Mouse (Mus musculus) c-Kit-positive CD71-positive TER-119-negative erythroid progenitor cells, embryonic 14.5 days (primary cell): Measurements from ENCODE around the gene Midn.

Experiments used
- DNase-seq: peaks from one replicate; pipeline ENCODE4 v3.0.0-alpha.2; 2013; ENCODE audit warnings: low read depth

Gene Midn

DNA sequence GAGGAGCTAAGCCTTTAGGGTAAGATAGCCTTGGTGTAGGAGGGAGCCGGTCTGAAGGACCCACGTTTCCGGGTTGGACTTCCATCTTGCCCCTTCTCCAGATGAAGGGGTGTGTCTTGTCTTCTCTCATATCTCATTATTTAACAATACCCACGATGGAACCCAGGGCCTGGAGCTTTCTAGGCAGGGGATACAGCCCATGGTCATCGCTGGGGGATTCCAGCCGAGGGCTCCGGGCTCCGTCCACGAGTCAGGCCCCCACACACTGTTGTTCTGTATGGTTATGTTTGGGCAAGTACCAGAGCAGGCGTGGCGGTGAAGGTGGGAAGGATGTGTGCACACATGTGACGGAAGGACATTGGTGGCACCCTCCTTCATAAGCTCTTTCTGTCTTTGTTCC, 3.9 kb upstream of the Midn start:
- no peak for DNase-seq

DNA sequence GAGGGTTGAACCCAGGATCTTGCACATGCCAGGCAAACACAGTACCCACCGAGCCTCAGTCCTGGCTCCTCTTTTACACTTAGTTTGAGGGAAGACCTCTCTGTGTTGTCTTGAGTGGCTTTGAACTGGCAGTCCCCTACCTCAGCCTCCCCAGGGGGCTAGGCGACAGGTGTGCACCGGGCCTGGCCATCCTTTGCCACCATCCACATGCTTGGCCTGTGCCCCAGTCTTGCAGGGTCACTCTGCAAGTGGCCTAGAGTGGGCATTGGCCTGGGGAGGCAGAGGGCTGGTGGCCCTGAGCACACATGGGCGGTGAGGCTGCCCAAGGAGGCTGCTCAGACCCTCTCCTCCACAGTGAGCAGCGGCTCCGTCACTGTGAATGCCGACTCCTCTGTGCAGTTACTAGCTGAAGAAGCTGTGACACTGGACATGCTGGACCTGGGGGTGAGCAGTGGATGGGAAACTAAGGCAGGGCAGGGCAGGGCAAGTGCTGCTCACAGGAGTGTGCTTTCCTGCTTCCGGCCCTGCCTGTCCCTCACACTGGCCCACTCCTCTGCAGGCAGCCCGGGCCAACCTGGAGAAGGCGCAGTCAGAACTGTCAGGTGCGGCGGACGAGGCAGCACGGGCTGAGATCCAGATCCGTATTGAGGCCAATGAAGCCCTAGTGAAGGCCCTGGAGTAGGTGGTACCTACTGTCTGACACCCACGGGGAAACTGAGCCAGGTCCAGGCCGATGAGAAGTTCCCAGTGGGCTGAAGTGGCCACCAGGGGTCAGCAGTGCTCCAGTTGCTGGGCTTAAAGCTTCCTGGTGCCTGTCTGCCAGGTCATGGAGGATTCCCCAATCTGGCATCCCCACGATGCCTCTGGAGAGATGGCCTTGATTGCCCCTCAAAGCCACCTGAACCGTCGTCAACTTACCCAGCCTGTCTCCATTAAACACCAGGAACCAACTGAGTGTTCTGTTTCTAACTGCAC, 2.9 kb upstream of the Midn start:
- no peak for DNase-seq

DNA sequence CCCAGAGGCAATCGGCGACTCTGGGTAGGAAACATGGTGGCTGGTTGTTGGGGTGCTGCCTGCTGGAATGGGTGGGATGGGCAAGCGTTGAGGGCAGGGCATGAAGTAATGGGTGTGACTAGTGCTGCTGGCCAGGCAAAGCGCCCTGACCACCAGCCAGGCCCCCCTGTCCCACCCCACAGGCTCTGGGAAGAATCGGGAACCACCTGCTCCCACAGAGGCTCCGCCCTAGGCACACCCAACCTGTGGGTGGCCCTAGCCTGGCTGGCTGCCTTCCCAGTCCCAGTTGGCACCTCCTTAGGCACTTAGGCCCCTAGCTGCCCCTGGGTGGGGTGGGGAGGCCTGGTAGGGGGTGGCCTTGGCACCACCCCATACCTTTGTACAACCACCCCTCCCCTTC, 2.2 kb upstream of the Midn start:
- no peak for DNase-seq

DNA sequence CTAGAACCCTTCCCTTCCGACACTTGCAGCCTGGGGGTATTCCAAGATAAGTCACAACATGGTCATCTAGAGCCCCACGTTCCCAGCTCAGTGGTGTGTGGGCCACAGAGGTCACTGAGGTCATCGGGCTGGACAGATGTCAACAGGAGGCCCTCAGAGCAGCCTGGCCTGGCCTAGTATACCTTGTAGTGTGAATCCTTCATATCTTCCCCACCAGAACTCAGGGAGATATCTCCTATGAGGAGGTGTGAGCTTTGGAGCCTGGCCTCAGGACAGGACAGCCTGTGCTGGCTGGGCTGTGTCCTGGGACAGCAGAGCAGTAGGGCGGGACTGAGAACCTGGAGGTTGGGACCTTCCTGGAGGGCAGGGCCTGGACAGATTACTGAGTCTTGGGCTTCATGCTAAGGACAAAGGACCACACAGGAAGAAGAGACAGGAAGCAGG, 1.5 kb upstream of the Midn start:
- DNase-seq = no peak

DNA sequence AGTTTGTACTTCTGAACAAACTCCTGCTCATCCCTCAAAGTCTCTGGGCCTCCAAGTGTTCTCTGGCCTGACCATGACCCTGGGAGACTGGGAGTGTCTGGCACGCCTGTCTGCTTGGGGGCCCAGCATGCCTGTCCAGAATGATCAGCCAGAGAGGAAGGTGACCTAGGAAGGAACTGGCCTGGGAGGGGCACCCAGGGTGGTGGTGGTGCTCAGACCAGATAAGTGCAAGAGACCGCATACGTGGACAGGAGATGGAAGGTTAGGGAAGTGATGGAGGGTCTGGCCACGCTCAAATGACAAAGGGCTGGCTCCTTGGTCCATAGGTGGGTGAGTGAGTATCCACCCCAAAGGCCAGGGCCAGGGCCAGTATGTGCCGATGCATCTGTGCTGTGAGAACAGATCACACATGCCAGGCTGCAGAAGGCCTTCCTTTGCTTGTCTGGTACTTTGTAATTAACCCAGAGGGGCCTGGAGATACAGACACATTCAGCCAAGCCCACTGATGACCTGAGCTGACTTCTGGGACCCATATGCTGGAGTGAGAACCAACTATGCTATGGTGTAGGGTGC, 840 bp upstream of the Midn start:
- DNase-seq = no peak

DNA sequence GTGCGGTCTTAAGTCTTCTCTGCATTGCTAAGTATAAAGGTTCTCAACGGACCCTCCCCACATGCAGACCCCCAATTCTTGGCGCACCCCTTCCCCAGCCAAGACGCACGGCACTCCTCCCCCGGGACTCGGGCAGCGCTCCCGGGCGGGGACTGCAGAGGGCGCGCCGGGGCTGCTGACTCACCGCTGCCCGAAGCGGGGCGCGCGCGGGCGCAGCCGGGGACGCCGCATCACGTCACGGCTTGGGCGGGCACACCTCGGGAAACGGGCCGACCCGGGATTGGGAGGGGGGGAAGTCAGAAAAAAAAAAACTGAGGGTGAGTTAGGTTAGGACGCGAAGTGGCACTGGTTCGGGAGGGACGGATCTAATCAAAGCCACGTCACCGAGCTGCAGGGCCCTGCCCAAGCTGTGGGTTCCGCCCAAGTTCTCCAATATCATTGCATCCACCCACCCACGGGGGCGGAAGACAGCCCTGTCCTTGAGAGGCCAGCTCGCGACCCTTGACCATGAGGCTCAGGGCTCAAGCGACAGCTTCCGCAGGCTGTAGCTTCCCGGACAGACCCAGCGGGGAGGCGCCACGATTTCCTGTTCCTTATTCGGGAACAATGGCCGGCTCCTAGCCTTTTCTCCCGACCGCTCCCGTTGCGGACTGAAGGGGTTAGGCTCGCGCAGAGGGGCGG, 678 bp downstream of the Midn start:
- peak; percentile 85 for DNase-seq

DNA sequence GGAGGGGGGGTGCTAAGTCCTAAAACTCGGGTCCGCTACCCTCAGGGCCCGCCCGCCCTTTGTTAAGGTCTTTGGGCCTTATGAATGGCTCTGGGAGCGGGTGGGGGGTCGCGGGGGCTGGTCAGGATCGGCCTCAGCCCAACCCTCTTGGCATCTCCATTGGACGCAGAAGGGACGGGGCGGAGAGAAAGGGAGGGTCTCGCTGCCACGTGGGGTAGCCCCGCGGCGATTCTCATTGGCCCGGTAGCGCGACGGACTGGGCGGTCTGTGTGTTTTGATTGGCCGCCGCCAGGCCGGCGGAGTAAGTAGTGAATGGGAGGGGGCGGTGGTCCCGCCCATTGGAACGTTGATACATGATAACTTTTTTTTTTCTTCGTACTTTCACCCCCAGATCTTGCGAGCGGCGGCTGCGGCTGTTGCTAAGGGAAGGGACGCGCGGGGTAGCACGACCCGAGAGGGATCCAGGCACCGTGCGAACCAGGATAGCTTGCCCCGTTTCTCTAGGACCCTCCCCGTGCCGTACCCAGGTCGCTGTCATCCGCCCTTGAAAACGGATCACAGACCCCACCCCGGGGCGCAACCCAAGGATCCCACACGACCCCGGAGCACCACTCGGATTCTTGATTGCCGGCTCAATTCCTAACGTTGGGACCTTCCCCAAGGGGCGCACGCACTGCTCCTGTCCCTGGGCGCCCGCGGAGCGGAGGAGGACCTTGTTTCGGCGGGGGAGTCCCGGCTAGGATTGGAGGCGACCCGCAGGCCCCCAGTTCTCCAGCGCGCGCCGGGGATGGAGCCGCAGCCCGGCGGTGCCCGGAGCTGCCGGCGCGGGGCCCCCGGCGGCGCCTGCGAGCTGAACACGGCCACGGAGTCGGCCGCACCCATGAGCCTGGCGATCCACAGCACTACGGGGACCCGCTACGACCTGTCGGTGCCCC, 1.5 kb downstream of the Midn start:
- DNase-seq = peak; percentile 96

DNA sequence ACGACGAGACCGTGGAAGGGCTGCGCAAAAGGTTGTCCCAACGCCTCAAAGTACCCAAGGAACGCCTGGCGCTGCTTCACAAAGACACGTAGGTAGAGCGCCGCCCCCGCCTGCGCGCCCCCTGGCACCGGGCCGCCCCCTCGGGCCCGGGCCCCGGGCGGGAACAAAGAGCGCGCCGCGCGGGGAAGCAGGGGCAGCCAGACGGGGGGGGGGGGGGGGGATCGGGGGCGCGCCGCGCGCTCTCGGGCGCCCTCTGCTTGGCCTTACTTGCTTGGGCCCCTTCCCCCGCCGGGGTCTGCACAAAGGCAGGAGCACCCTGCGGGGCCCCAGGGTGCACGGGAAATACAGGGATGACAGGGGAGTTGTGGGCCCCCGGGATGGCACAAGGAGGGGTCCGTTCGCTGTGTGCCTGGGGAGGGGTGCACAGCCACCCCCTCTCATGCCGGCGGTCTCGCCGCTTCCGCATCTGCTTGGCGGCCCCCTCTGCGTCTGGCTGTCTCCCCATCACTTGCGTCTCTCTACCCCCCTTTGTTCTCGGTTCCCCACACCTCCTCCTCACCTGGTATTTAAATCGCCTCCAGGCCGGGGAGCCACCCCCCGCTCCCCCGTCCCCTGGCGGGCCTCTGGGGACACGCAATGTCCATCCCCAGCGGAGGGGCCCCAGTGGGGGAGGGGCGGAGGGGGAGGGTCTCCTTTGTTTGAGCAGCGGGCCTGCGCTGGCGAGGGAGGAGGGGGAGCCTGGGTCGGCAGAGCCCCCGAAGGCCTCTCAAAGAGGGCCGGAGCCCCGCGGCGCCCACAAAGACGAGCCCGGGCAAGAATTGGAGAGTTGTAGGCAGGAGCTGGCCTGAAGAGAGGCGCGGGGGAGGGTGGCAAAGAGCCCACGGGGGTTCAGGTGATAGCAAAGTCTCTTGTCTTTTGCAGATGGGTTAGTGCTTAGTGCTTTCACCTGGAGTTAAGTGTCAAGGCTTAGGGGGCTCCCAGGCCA, 2.4 kb downstream of the Midn start:
- DNase-seq = no peak

DNA sequence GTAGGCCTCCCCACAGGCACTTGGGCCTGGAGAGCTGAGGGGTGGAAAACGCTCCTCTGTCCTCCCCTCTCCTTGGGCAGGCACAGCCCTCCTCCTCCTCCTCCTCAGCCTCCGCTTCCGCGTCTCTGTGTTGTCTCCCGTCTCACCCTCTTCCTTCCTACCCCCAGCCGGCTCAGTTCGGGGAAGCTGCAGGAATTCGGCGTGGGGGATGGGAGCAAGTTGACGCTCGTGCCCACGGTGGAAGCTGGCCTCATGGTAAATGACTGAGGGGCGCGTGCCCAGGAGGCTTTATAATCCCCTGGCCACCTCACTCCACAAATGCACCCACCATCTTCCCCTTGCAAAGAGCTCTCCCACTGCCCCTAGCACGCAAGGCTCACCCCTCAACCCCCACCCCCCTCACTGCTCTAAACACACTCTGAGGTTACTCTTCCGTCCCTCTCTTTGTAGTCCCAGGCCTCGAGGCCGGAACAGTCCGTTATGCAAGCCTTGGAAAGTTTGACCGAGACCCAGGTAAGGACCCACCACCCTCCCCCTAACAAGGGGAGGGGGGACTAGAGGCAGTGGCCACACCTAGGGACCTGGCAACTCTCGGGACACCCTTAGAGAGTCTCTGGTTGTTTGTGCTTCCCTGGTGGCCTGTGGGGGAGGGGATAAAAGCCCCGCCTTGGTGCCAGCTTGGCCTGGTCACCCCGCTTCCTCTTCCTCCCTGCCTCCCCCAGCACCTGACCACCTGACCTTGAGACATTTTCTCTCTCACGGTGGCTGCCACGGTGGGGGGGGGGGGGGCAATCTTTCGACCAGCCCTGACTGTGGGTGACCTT, 3.4 kb downstream of the Midn start:
- DNase-seq = no peak

DNA sequence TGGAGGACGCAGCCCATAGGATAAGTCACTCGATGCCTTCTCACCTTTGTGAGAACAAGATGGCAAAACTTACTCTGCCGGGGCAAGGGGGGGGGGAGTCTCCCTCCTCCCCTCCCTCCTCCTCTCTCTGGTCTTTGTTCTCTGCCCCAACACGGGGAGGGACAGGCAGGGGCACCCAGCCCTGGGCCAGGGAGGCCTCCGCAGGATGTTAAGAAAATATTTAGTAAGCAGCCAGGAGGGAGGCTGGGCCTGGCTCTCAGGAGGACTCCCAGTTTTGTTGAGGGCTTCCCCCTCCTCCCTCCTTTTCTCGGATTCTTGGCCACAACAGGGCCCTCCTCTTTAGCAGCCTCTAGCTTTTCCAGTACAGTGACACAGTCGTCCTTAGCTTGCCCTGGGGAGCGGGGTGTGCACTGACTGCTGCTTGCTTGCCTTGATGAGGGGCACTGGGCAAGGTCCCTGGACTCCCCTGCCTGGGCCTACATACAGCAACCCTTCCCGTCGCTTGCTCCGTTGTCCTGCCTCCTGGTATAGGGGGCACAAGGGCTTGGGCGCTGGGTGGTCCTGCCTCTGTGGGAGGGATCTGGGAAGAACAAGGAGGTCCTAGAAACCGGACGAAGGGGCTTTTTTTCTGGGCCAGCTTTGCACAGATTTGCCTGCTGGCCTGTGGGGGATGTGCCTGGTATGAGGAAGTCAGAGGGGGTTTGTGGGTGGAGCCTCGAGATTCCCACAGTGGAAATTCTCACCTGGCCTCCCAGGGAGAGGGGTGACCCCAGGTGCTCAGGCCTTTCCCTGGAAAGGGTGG, 4.2 kb downstream of the Midn start:
- DNase-seq = no peak

DNA sequence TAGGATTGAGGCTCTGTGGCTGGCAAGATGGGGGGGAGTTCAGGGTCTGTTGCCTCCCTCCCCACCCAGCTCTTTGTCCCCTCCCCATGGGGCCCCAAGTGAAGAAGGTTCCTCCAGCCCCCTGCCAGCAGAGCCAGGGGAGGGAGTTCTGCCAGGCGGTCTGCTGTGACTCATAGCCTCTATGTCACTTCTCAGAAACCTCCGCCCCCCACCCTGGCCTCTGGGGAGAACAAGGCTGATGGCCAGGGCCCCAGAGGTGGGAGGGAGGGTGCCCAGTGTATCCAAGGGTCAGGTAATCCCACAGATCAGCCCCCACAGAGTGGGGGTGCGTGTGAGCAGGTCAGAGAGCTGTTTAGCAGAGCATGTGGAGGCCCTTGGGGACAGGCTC, 4.8 kb downstream of the Midn start:
- DNase-seq = no peak

DNA sequence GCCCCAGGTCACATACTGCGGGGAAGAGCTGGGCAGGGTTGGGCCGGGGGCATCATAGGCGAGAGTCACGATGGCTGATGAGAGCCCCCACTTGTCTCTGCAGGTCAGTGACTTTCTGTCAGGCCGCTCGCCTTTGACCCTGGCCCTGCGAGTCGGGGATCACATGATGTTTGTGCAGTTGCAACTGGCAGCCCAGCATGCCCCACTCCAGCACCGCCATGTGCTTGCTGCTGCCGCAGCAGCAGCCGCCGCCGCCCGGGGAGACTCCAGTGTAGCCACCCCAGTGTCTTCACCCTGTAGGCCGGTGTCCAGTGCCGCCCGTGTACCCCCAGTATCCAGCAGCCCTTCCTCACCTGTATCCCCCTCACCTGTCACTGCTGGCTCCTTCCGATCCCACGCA, 5.6 kb downstream of the Midn start:
- no peak for DNase-seq

DNA sequence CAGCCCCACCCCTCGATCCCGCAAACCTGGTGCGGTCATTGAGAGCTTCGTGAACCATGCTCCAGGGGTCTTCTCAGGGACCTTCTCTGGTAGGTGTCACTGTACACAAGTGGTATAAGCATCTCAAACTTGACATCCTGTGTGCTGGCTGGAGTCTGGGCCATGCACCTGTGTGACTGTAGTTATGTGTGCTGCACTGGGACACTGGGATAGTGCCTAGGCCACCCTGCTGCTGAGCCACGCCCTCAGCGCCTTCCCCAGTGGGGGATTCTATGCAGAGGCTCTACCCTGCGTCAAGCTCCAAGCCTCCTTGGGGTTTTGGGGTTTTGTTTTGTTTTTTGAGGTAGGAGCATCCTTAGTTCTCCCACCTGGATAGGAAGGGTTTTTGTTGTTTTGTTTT, 6.3 kb downstream of the Midn start:
- no peak for DNase-seq

DNA sequence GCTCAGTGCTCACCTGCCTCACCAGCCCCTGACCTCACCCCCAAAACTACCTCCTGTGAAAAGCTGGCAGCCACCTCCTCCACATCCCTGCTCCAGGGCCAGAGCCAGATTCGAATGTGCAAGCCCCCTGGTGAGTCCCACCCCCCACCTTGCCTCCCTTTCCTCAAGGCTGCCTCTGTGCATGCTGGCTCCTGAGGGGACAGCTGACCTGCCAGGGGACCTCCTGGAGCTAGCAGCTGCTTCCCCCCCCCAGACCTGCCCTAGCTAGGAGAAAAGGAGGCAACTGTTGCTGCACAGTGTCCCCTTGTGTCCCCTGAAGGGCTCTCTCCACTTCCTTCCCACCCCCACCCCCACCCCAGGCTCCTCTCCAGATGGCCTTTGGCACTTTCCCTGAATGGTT, 7.2 kb downstream of the Midn start:
- DNase-seq = no peak

DNA sequence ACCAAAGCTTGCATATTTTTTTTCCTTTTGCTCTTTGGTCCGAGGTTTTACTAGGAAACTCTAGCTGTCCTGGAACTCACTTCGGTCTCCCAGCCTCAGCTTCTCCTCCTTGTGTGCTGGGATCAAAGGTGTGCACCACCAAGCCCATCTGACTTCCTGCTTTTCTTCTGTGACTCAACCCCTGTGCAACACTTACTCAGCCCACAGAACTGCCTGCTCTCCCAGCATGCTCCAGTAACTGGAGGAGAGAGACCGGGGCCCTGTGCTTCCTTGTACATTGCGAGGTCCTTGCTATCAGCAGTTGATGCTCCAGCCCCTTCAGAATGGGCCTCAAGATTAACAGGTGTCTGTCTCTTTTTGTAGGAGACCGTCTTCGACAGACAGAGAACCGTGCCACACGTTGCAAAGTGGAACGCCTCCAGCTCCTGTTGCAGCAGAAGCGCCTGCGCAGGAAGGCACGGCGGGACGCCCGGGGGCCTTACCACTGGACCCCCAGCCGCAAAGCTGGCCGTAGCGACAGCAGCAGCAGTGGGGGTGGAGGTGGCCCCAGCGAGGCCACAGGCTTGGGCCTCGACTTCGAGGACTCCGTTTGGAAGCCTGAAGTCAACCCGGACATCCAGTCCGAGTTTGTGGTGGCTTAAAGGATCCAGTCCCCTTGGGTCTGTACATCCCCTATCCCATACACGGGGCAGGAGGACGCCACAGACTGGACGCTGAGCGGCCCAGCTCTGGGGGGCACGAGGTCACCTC, 8.1 kb downstream of the Midn start:
- DNase-seq = no peak

DNA sequence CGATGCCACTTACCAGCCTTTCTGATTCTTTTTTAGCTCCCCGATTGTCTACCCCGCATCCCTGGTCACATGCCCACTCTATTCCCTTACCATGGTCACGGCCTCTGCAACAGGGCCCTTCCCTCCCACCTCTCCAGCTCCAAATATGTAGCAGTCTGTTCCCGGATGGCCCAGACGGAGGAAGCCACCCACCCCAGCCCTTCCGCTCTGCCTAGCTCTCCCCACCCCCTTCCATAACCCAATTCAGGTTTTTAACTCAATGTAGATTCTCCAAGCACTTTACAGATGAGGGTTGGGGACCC, 8.6 kb downstream of the Midn start:
- DNase-seq = no peak

DNA sequence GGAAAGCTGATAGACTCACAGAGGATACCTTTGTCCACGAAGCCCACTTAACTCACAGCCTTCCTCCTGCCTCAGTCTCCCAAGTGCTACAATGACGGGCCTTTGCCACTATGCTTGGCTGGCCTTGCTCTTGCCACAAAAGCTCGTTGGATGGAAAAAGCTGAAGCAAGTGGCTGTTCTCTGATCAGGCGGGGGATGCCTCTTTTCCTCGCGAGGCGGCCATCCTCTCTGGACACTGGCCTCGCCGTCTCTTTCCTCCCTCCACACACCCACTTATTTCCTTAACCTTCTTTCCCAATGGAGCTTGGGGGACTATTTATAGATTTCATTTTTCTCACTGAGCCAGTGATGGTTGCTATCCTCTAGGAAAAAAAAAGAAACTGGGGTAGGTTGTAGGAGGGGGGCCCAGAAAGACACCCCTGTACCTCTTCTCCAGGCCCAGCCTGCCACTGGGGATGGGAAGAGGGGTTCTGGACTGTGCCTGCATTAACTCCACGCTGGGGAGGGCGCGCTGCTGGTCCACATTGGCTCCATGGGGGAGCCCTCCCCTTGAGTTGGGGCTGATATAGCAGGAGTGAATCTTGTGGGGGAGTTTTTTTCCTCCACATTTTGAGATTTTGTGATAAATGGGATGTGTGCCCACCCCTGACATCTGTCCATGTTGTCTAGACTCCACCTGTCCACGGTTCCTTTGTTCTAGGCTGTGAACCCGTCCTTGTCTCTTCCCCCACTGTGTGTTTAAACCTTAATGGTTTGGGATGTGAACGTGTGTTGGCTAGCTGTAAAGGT, 9.3 kb downstream of the Midn start:
- no peak for DNase-seq
